Mouse (Mus musculus) brain, embryonic 14.5 days (tissue): Measurements from ENCODE around the gene Olfr1243.

Source experiments
- CTCF ChIP-seq: fragments of 200-500 bp; IDR thresholded peaks from 2 replicates; pipeline ENCODE4 v1.5.1; 2012; ENCODE audit warnings: inconsistent platforms, mild to moderate bottlenecking, moderate library complexity, borderline replicate concordance; ENCODE audit not compliant: insufficient read depth, insufficient read length; ENCODE audit errors: extremely low read depth
- POLR2A ChIP-seq: fragments of 200-500 bp; IDR thresholded peaks from 2 replicates; pipeline ENCODE4 v1.6.1; 2012; ENCODE audit warnings: mild to moderate bottlenecking, inconsistent platforms, borderline replicate concordance; ENCODE audit not compliant: poor library complexity, insufficient read depth, insufficient read length, severe bottlenecking; ENCODE audit errors: extremely low read depth

GRCm38 (mm10) chr2:89531387-89531786 lies at the start of gene Olfr1243:
- TF ChIP-seq CTCF (no peak), POLR2A (no peak)
